Mouse (Mus musculus): ENCODE measurements at regions not wholly inside any gene's neighbourhood (a gene's known extent, or its start where the extent isn't known, plus 50 kb on each side); places are given as distances from the start of the nearest gene placed in this dataset.
A peak's percentile ranks its signal among the peaks of the same experiment; 100 is the strongest.

- 37% methylated on average over 21 of the region's 21 CpGs for WGBS
- no peaks in the 10 kb centered on the region for H3K36me3 ChIP-seq (ENCODE audit: control insufficient read depth, insufficient read depth)
- no peak overlapping the region for H3K4me2 ChIP-seq (ENCODE audit: low read length)
- ATAC-seq, result peak; percentile 55; the same call in 1 of the 2 replicates
- no peaks in the 10 kb centered on the region for H3K9me3 ChIP-seq (ENCODE audit: control insufficient read depth, low read length)
- no peak overlapping the region for H3K9ac ChIP-seq (replicated peaks; ENCODE audit: low read depth, low read length)
- H3K27me3 ChIP-seq (replicated peaks; ENCODE audit: control insufficient read depth, insufficient read depth, low read length), result no peaks in the 10 kb centered on the region
- no peak overlapping the region for H3K4me3 ChIP-seq (replicated peaks; ENCODE audit: low read length)
- peaks cover 13% of the 10 kb centered on the region for H3K4me1 ChIP-seq (replicated peaks; ENCODE audit: control insufficient read depth, insufficient read depth, low read length)
- peak overlapping the region; percentile 8; the same call in 1 of the 2 replicates for H3K27ac ChIP-seq (ENCODE audit: low read length)
Measured at GRCm38 (mm10) chr9:61583281-61584072, 211.3 kb downstream of the Tle3 start.

GRCm38 (mm10) chr9:61581046-61581445 lies 208.9 kb downstream of the Tle3 start:
- no peak overlapping the region for H3K4me3 ChIP-seq (replicated peaks; ENCODE audit: low read length)

GRCm38 (mm10) chr9:61578255-61578654 lies 206.1 kb downstream of the Tle3 start:
- ATAC-seq, result no peak
- WGBS, result 77% methylated on average over 5 of the region's 5 CpGs
- Histone ChIP-seq H3K27ac (ENCODE audit: low read length) (no peak overlapping the region), H3K4me3 (replicated peaks; ENCODE audit: low read length) (no peak overlapping the region), H3K4me1 (replicated peaks; ENCODE audit: control insufficient read depth, insufficient read depth, low read length) (peaks cover 14% of the 10 kb centered on the region), H3K9me3 (ENCODE audit: control insufficient read depth, low read length) (no peaks in the 10 kb centered on the region), H3K36me3 (ENCODE audit: control insufficient read depth, insufficient read depth) (no peaks in the 10 kb centered on the region), H3K9ac (replicated peaks; ENCODE audit: low read depth, low read length) (no peak overlapping the region), H3K27me3 (replicated peaks; ENCODE audit: control insufficient read depth, insufficient read depth, low read length) (no peaks in the 10 kb centered on the region), H3K4me2 (ENCODE audit: low read length) (no peak overlapping the region)

More at GRCm38 (mm10) chr9:61581046-61581445, 208.9 kb downstream of the Tle3 start:
- Histone ChIP-seq H3K36me3 (ENCODE audit: control insufficient read depth, insufficient read depth) (no peaks in the 10 kb centered on the region), H3K9ac (replicated peaks; ENCODE audit: low read depth, low read length) (no peak overlapping the region), H3K4me1 (replicated peaks; ENCODE audit: control insufficient read depth, insufficient read depth, low read length) (peaks cover 13% of the 10 kb centered on the region), H3K27me3 (replicated peaks; ENCODE audit: control insufficient read depth, insufficient read depth, low read length) (no peaks in the 10 kb centered on the region), H3K9me3 (ENCODE audit: control insufficient read depth, low read length) (no peaks in the 10 kb centered on the region), H3K4me2 (ENCODE audit: low read length) (no peak overlapping the region), H3K27ac (ENCODE audit: low read length) (no peak overlapping the region)
- WGBS, result 90% methylated on average over 6 of the region's 6 CpGs
- ATAC-seq, result no peak

GRCm38 (mm10) chr9:61573634-61574359 lies 201.6 kb downstream of the Tle3 start:
- WGBS, result 7% methylated on average over 21 of the region's 21 CpGs
- no peak overlapping the region for H3K4me3 ChIP-seq (replicated peaks; ENCODE audit: low read length)
- peaks cover 15% of the 10 kb centered on the region for H3K4me1 ChIP-seq (replicated peaks; ENCODE audit: control insufficient read depth, insufficient read depth, low read length)
- no peaks in the 10 kb centered on the region for H3K27me3 ChIP-seq (replicated peaks; ENCODE audit: control insufficient read depth, insufficient read depth, low read length)
- peak; percentile 89 for ATAC-seq
- peak overlapping the region; percentile 62 for H3K27ac ChIP-seq (ENCODE audit: low read length)
- H3K9ac ChIP-seq (replicated peaks; ENCODE audit: low read depth, low read length), result peak overlapping the region; percentile 44
- H3K4me2 ChIP-seq (ENCODE audit: low read length), result peak overlapping the region; percentile 1; the same call in 1 of the 2 replicates
- H3K36me3 ChIP-seq (ENCODE audit: control insufficient read depth, insufficient read depth), result no peaks in the 10 kb centered on the region
- H3K9me3 ChIP-seq (ENCODE audit: control insufficient read depth, low read length), result 0 out of 2 replicates have a peak, but pooled peaks cover 2% of the 10 kb centered on the region

GRCm38 (mm10) chr9:61563017-61563416 lies 190.9 kb downstream of the Tle3 start:
- no peak overlapping the region for H3K27ac ChIP-seq (ENCODE audit: low read length)
- H3K9me3 ChIP-seq (ENCODE audit: control insufficient read depth, low read length), result no peaks in the 10 kb centered on the region
- H3K27me3 ChIP-seq (replicated peaks; ENCODE audit: control insufficient read depth, insufficient read depth, low read length), result no peaks in the 10 kb centered on the region
- WGBS, result 9% methylated on average over 8 of the region's 8 CpGs
- no peak overlapping the region for H3K4me2 ChIP-seq (ENCODE audit: low read length)
- H3K9ac ChIP-seq (replicated peaks; ENCODE audit: low read depth, low read length), result no peak overlapping the region
- H3K4me3 ChIP-seq (replicated peaks; ENCODE audit: low read length), result no peak overlapping the region
- peaks cover 25% of the 10 kb centered on the region for H3K4me1 ChIP-seq (replicated peaks; ENCODE audit: control insufficient read depth, insufficient read depth, low read length)
- H3K36me3 ChIP-seq (ENCODE audit: control insufficient read depth, insufficient read depth), result no peaks in the 10 kb centered on the region
- ATAC-seq, result peak; percentile 54; the same call in 1 of the 2 replicates

GRCm38 (mm10) chr9:61561551-61561950 lies 189.4 kb downstream of the Tle3 start:
- H3K27me3 ChIP-seq (replicated peaks; ENCODE audit: control insufficient read depth, insufficient read depth, low read length), result no peaks in the 10 kb centered on the region
- no peaks in the 10 kb centered on the region for H3K9me3 ChIP-seq (ENCODE audit: control insufficient read depth, low read length)
- H3K9ac ChIP-seq (replicated peaks; ENCODE audit: low read depth, low read length), result no peak overlapping the region
- peaks cover 25% of the 10 kb centered on the region for H3K4me1 ChIP-seq (replicated peaks; ENCODE audit: control insufficient read depth, insufficient read depth, low read length)
- no peak overlapping the region for H3K27ac ChIP-seq (ENCODE audit: low read length)
- 8% methylated on average over 8 of the region's 8 CpGs for WGBS
- H3K4me2 ChIP-seq (ENCODE audit: low read length), result no peak overlapping the region
- ATAC-seq, result no peak
- no peaks in the 10 kb centered on the region for H3K36me3 ChIP-seq (ENCODE audit: control insufficient read depth, insufficient read depth)
- H3K4me3 ChIP-seq (replicated peaks; ENCODE audit: low read length), result no peak overlapping the region

GRCm38 (mm10) chr9:61558621-61559020 lies 186.5 kb downstream of the Tle3 start:
- Histone ChIP-seq H3K4me3 (replicated peaks; ENCODE audit: low read length) (no peak overlapping the region), H3K4me1 (replicated peaks; ENCODE audit: control insufficient read depth, insufficient read depth, low read length) (peaks cover 33% of the 10 kb centered on the region), H3K36me3 (ENCODE audit: control insufficient read depth, insufficient read depth) (no peaks in the 10 kb centered on the region), H3K27me3 (replicated peaks; ENCODE audit: control insufficient read depth, insufficient read depth, low read length) (no peaks in the 10 kb centered on the region), H3K27ac (ENCODE audit: low read length) (no peak overlapping the region; the same call in 1 of the 2 replicates), H3K9me3 (ENCODE audit: control insufficient read depth, low read length) (no peaks in the 10 kb centered on the region), H3K9ac (replicated peaks; ENCODE audit: low read depth, low read length) (no peak overlapping the region), H3K4me2 (ENCODE audit: low read length) (no peak overlapping the region)
- peak; percentile 78 for ATAC-seq
- 34% methylated on average over 10 of the region's 10 CpGs for WGBS

- H3K27ac ChIP-seq (ENCODE audit: low read length), result no peak overlapping the region
- no peak overlapping the region for H3K4me2 ChIP-seq (ENCODE audit: low read length)
- H3K4me3 ChIP-seq (replicated peaks; ENCODE audit: low read length), result no peak overlapping the region
- no peaks in the 10 kb centered on the region for H3K9me3 ChIP-seq (ENCODE audit: control insufficient read depth, low read length)
- no peak for ATAC-seq
- 92% methylated on average over 7 of the region's 7 CpGs for WGBS
- H3K4me1 ChIP-seq (replicated peaks; ENCODE audit: control insufficient read depth, insufficient read depth, low read length), result peaks cover 24% of the 10 kb centered on the region
- H3K36me3 ChIP-seq (ENCODE audit: control insufficient read depth, insufficient read depth), result no peaks in the 10 kb centered on the region
- H3K9ac ChIP-seq (replicated peaks; ENCODE audit: low read depth, low read length), result no peak overlapping the region
- H3K27me3 ChIP-seq (replicated peaks; ENCODE audit: control insufficient read depth, insufficient read depth, low read length), result no peaks in the 10 kb centered on the region
Measured at GRCm38 (mm10) chr9:61557025-61557424, 184.9 kb downstream of the Tle3 start.

- no peaks in the 10 kb centered on the region for H3K27me3 ChIP-seq (replicated peaks; ENCODE audit: control insufficient read depth, insufficient read depth, low read length)
- no peak overlapping the region for H3K27ac ChIP-seq (ENCODE audit: low read length)
- 50% methylated on average over 8 of the region's 8 CpGs for WGBS
- no peaks in the 10 kb centered on the region for H3K9me3 ChIP-seq (ENCODE audit: control insufficient read depth, low read length)
- H3K4me2 ChIP-seq (ENCODE audit: low read length), result no peak overlapping the region
- no peaks in the 10 kb centered on the region for H3K36me3 ChIP-seq (ENCODE audit: control insufficient read depth, insufficient read depth)
- peaks cover 27% of the 10 kb centered on the region for H3K4me1 ChIP-seq (replicated peaks; ENCODE audit: control insufficient read depth, insufficient read depth, low read length)
- no peak for ATAC-seq
- no peak overlapping the region for H3K9ac ChIP-seq (replicated peaks; ENCODE audit: low read depth, low read length)
- H3K4me3 ChIP-seq (replicated peaks; ENCODE audit: low read length), result no peak overlapping the region
Measured at GRCm38 (mm10) chr9:61555173-61555572, 183.0 kb downstream of the Tle3 start.

Data from forebrain, embryonic 16.5 days (tissue).